Mouse (Mus musculus): Measurements from ENCODE around the gene Prkch. TPM values are rescaled to one million over a fixed set of nuclear protein-coding genes. Genes with fewer than 3 reads are reported as not detected.

Gene Prkch
- polyA plus RNA-seq, 1 experiment from 2014 or later: 4.7 TPM

DNA sequence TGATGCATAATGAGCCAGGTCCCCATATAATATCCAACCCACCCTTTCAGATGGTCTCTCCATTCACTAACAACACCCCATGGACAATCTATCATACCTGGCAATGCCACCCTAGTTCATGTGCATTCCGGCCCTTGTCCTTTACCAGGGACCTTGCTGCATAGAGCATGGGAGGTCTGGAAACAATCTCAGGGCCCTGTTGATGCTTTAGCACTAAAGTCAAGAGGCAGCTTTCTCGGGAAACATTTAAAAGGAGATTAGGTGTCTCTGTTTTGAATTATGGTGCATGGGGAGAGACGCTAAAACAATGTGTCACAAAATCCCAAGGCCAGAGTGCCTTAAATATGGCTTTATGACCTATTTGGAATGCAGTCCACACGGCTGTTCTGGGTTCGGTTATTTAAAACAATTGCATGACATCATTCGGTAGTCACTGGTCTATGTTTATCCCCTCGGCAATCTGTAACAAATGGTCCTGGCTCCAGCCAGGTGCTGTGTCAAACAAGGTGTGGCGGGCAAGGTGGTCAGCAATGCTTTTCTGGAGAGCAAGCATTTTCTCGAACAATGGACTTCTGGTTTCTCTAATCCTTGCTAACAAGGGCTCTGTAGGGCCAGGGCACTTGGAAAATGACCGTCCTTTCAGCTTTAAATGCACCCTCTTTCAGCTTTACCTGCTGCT, 217.9 kb downstream of the Prkch start:
- WGBS: 77% methylated on average over 10 of the region's 10 CpGs
- Histone ChIP-seq H3K36me3 (ENCODE audit: control insufficient read depth, insufficient read depth, low read length) (no peaks in the 10 kb centered on the region), H3K4me1 (ENCODE audit: control insufficient read depth, insufficient read depth, low read length) (no peaks in the 10 kb centered on the region), H3K4me3 (ENCODE audit: low read depth, low read length) (no peak overlapping the region), H3K9me3 (replicated peaks; ENCODE audit: control insufficient read depth, low read length) (no peaks in the 10 kb centered on the region), H3K4me2 (ENCODE audit: low read length) (no peak overlapping the region), H3K27ac (ENCODE audit: low read depth, low read length) (no peak overlapping the region), H3K27me3 (replicated peaks; ENCODE audit: control insufficient read depth, insufficient read depth, low read length) (no peaks in the 10 kb centered on the region), H3K9ac (ENCODE audit: low read length) (no peak overlapping the region)
- no peak for DNase-seq (ENCODE audit: low spot score)
- ATAC-seq: no peak

DNA sequence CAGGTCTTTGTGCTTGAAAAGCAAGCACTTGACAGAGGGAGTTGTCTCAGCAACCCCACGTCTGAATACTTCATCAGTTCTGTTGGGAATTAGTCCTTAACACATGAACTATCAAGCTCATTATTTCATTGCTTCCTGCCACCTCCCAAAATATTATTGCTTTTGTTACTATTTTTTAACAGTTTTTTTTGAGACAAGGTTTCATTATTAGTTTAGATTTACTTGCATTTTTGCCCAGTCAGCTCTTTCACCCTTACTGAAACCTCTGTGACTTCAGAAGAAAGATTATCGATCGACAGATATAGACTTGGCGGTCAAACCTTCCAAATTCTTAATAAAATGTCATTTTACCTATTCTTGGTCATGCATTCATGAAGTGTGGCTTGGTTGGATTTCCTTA, 219.3 kb downstream of the Prkch start:
- Histone ChIP-seq H3K9ac (ENCODE audit: low read length) (no peak overlapping the region), H3K36me3 (ENCODE audit: control insufficient read depth, insufficient read depth, low read length) (no peaks in the 10 kb centered on the region), H3K27me3 (replicated peaks; ENCODE audit: control insufficient read depth, insufficient read depth, low read length) (no peaks in the 10 kb centered on the region), H3K4me2 (ENCODE audit: low read length) (no peak overlapping the region), H3K4me3 (ENCODE audit: low read depth, low read length) (no peak overlapping the region), H3K9me3 (replicated peaks; ENCODE audit: control insufficient read depth, low read length) (no peaks in the 10 kb centered on the region), H3K4me1 (ENCODE audit: control insufficient read depth, insufficient read depth, low read length) (no peaks in the 10 kb centered on the region), H3K27ac (ENCODE audit: low read depth, low read length) (no peak overlapping the region)
- 93% methylated on average over 4 of the region's 4 CpGs for WGBS
- DNase-seq (ENCODE audit: low spot score): no peak
- no peak for ATAC-seq

DNA sequence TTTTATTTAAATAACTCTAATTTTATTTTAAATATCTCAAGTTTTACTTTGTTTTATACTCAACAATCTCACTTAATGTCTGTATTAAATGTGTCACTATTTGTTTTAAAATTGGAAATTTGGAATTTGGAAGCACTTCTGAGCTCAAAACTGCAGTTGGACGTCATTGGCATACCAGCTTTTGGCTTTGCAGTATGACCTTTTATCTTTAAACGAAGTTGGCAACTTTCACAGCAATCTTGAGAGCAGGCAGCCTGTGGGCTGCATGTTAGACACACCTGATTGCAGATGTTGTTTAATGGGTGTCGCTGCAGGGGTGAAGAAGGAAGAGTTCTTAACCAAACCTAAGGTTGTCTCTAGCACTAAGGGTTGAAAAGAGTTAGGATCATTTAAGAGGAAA, 220.9 kb downstream of the Prkch start:
- Histone ChIP-seq H3K9ac (ENCODE audit: low read length) (no peak overlapping the region), H3K4me2 (ENCODE audit: low read length) (no peak overlapping the region), H3K27ac (ENCODE audit: low read depth, low read length) (no peak overlapping the region), H3K36me3 (ENCODE audit: control insufficient read depth, insufficient read depth, low read length) (no peaks in the 10 kb centered on the region), H3K4me1 (ENCODE audit: control insufficient read depth, insufficient read depth, low read length) (peaks cover 4% of the 10 kb centered on the region), H3K27me3 (replicated peaks; ENCODE audit: control insufficient read depth, insufficient read depth, low read length) (no peaks in the 10 kb centered on the region), H3K9me3 (replicated peaks; ENCODE audit: control insufficient read depth, low read length) (no peaks in the 10 kb centered on the region), H3K4me3 (ENCODE audit: low read depth, low read length) (no peak overlapping the region)
- ATAC-seq (no peak), DNase-seq (ENCODE audit: low spot score) (no peak)
- WGBS: 51% methylated on average over 3 of the region's 3 CpGs

DNA sequence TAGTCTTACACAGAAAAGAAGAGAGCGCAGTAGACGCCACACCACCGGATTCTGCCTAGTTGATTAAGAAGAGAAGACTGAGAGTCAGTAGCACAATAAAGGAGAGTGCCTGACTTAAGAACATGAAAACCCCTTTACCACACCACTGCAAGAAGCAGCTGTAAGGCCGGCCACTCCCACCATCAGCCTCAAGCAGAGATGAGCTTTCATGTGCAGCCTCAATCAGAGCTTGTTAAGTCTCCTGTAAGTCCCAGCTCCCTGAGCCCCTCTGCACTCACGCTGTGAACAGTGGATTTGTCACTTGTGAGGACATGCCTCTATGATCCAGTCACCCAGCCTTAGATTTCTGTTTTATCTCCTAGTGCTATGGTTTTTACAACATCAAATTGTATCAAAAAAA, 221.4 kb downstream of the Prkch start:
- Histone ChIP-seq H3K27me3 (replicated peaks; ENCODE audit: control insufficient read depth, insufficient read depth, low read length) (no peaks in the 10 kb centered on the region), H3K9ac (ENCODE audit: low read length) (no peak overlapping the region), H3K9me3 (replicated peaks; ENCODE audit: control insufficient read depth, low read length) (no peaks in the 10 kb centered on the region), H3K27ac (ENCODE audit: low read depth, low read length) (no peak overlapping the region), H3K4me3 (ENCODE audit: low read depth, low read length) (no peak overlapping the region), H3K4me1 (ENCODE audit: control insufficient read depth, insufficient read depth, low read length) (peaks cover 7% of the 10 kb centered on the region), H3K4me2 (ENCODE audit: low read length) (no peak overlapping the region), H3K36me3 (ENCODE audit: control insufficient read depth, insufficient read depth, low read length) (no peaks in the 10 kb centered on the region)
- ATAC-seq: no peak
- 29% methylated on average over 5 of the region's 5 CpGs for WGBS
- no peak for DNase-seq (ENCODE audit: low spot score)

DNA sequence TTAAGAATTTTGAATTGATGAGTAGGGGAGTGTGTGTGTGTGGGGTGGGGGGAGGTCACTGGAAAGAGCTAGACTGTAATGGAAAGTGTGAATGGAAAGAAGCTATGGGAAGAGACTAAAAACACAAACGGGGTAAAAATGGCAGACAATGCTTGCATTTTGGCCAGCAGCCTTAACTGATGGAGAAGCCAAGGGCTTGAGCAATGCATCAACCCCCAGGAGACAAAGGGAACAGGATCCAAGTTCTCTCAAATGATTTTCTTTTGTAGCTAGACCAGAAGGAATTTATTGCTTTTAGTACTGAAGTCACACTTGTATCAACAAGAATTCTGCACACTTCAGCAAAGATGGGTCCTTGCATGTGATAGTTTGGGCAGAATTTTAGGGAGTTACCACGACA, 222.6 kb downstream of the Prkch start:
- Histone ChIP-seq H3K4me2 (ENCODE audit: low read length) (no peak overlapping the region), H3K9ac (ENCODE audit: low read length) (no peak overlapping the region), H3K27me3 (replicated peaks; ENCODE audit: control insufficient read depth, insufficient read depth, low read length) (no peaks in the 10 kb centered on the region), H3K36me3 (ENCODE audit: control insufficient read depth, insufficient read depth, low read length) (no peaks in the 10 kb centered on the region), H3K9me3 (replicated peaks; ENCODE audit: control insufficient read depth, low read length) (no peaks in the 10 kb centered on the region), H3K4me1 (ENCODE audit: control insufficient read depth, insufficient read depth, low read length) (peaks cover 7% of the 10 kb centered on the region), H3K4me3 (ENCODE audit: low read depth, low read length) (no peak overlapping the region), H3K27ac (ENCODE audit: low read depth, low read length) (no peak overlapping the region)
- WGBS: 91% methylated on average over 2 of the region's 2 CpGs
- no peak for ATAC-seq
- DNase-seq (ENCODE audit: low spot score): no peak

DNA sequence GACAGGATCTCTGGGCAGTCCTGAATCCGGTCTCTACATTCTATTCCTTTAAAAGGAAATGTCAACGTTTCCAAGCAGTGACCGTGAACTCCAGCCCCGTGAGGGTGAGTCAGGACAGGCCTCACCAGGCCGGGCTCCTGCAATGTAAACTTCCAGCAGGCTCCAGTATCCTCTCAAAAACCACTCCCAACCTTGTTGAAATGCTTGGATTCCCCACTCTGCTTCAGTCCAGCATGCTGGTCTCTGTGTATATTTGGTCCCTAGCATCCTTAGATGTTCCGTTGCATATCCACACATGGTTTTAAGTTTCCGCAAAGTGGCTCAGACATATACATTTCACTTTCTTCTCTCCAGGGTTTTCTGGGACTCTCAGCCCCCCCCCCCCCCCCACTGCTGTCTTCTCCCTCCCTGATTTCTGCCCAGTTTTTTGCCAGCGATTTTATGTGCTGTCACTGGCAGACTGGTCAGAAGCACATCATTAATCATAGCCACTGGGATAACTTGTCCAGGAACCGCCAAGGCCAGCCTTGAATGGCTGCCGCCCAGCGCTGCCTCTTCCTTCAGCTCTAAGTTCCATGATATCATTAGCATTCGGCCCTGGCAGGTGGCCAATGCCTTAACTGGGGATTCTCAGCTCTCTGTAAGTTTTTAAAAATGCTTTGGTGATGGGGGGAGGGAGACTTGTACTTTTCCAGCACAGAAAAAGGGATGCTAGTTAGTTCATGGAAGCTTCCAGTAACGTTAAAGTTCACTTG, 225.6 kb downstream of the Prkch start:
- Histone ChIP-seq H3K36me3 (ENCODE audit: control insufficient read depth, insufficient read depth, low read length) (no peaks in the 10 kb centered on the region), H3K27ac (ENCODE audit: low read depth, low read length) (no peak overlapping the region), H3K27me3 (replicated peaks; ENCODE audit: control insufficient read depth, insufficient read depth, low read length) (no peaks in the 10 kb centered on the region), H3K9me3 (replicated peaks; ENCODE audit: control insufficient read depth, low read length) (no peaks in the 10 kb centered on the region), H3K4me1 (ENCODE audit: control insufficient read depth, insufficient read depth, low read length) (peaks cover 7% of the 10 kb centered on the region), H3K4me2 (ENCODE audit: low read length) (no peak overlapping the region), H3K9ac (ENCODE audit: low read length) (no peak overlapping the region), H3K4me3 (ENCODE audit: low read depth, low read length) (no peak overlapping the region)
- WGBS: 49% methylated on average over 13 of the region's 13 CpGs
- peak; percentile 84 for DNase-seq (ENCODE audit: low spot score)
- peak; percentile 70; the same call in 1 of the 2 replicates for ATAC-seq

DNA sequence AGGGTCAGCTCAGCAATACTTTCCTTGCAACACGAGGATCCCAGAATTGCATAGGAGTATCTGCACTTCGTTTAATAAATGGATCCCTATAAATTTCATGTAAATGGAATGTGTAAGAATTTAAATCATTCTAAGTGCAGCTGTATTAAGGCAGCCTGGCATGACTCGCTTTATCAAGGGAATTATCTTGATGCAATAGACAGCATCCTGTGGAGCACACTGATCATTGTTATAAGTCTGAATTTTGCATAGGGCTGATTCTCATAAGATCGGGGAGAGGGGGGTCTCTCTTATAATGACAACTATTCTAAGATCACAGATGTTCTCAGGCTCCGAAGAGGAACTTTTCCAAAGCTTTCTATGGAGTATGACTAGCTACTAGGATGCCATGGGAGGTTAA, 226.3 kb downstream of the Prkch start:
- WGBS: 71% methylated on average over 5 of the region's 5 CpGs
- ATAC-seq: no peak
- H3K9ac ChIP-seq (ENCODE audit: low read length): no peak overlapping the region

DNA sequence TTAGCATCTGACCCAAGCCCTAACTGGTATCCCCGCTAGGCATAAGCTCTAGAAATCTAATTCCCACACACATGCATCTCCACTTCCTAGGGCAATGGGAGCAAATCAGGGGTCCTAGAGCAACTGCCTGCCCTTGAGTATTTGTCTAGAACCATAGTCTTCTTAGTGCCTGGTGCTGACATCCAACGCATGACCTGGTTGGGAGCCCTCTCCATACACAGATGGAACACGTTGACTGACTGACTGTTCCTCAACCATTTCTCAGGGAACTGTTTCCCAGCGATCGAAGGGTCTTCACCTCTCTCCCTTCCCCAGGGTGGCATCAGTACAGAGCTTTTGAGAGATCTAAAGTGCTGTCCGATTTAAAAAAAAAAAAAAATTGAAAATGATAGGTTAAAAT, 227.6 kb downstream of the Prkch start:
- ATAC-seq: no peak
- no peaks in the 10 kb centered on the region for H3K36me3 ChIP-seq (ENCODE audit: control insufficient read depth, insufficient read depth, low read length)
- H3K4me3 ChIP-seq (ENCODE audit: low read depth, low read length): no peak overlapping the region
- no peak overlapping the region for H3K4me2 ChIP-seq (ENCODE audit: low read length)
- peaks cover 7% of the 10 kb centered on the region for H3K4me1 ChIP-seq (ENCODE audit: control insufficient read depth, insufficient read depth, low read length)
- DNase-seq (ENCODE audit: low spot score): no peak
- H3K9ac ChIP-seq (ENCODE audit: low read length): no peak overlapping the region
- H3K9me3 ChIP-seq (replicated peaks; ENCODE audit: control insufficient read depth, low read length): no peaks in the 10 kb centered on the region
- no peak overlapping the region for H3K27ac ChIP-seq (ENCODE audit: low read depth, low read length)
- WGBS: 88% methylated on average over 6 of the region's 6 CpGs
- no peaks in the 10 kb centered on the region for H3K27me3 ChIP-seq (replicated peaks; ENCODE audit: control insufficient read depth, insufficient read depth, low read length)

More for the DNA sequence above, 226.3 kb downstream of the Prkch start:
- peaks cover 7% of the 10 kb centered on the region for H3K4me1 ChIP-seq (ENCODE audit: control insufficient read depth, insufficient read depth, low read length)
- no peaks in the 10 kb centered on the region for H3K36me3 ChIP-seq (ENCODE audit: control insufficient read depth, insufficient read depth, low read length)
- no peak for DNase-seq (ENCODE audit: low spot score)
- H3K4me2 ChIP-seq (ENCODE audit: low read length): no peak overlapping the region
- no peak overlapping the region for H3K27ac ChIP-seq (ENCODE audit: low read depth, low read length)
- H3K4me3 ChIP-seq (ENCODE audit: low read depth, low read length): no peak overlapping the region
- no peaks in the 10 kb centered on the region for H3K27me3 ChIP-seq (replicated peaks; ENCODE audit: control insufficient read depth, insufficient read depth, low read length)
- no peaks in the 10 kb centered on the region for H3K9me3 ChIP-seq (replicated peaks; ENCODE audit: control insufficient read depth, low read length)
